Mouse (Mus musculus): ENCODE results near the gene Ddx50. TPM values are rescaled to one million over a fixed set of nuclear protein-coding genes. Genes with fewer than 3 reads are reported as not detected.

Gene Ddx50
- total and polyA plus RNA-seq, 3 experiments, result 51.8 to 71.5 TPM; not detected in 1

GRCm38 (mm10) chr10:62577673-62578337 is 73.2 kb downstream of the Ddx50 start:
- Histone ChIP-seq H3K9me3 (replicated peaks; ENCODE audit: insufficient read depth, low read length) (no peaks in the 10 kb centered on the region), H3K27ac (ENCODE audit: control insufficient read depth, low read depth, low read length) (peak overlapping the region; percentile 42; the same call in 1 of the 2 replicates), H3K4me1 (ENCODE audit: control insufficient read depth in 1 of 2, insufficient read depth in 2 of 2, low read length in 2 of 2) (no peaks in the 10 kb centered on the region), H3K27me3 (ENCODE audit: control insufficient read depth in 1 of 2, insufficient read depth in 2 of 2, low read length in 2 of 2) (no peaks in the 10 kb centered on the region), H3K4me3 (ENCODE audit: control insufficient read depth in 1 of 2, insufficient read depth in 1 of 2, low read depth in 2 of 2, low read length in 2 of 2) (peak overlapping the region; percentile 65 to 68), H3K36me3 (ENCODE audit: control insufficient read depth in 1 of 2, insufficient read depth in 2 of 2, low read length in 2 of 2) (peaks cover 14 to 21% of the 10 kb centered on the region in 2 experiments), H3K79me2 (ENCODE audit: control insufficient read depth, insufficient read depth, low read length, poor library complexity) (peaks cover 15% of the 10 kb centered on the region), H3K9ac (ENCODE audit: control insufficient read depth, low read depth, low read length, poor library complexity, severe bottlenecking) (peak overlapping the region; percentile 78)
- TF ChIP-seq POLR2A (IDR thresholded peaks at IDR 0.05; ENCODE audit: control insufficient read depth in 1 of 2, insufficient read depth in 1 of 2, low read depth in 1 of 2, low read length in 2 of 2, poor library complexity in 1 of 2), result peak in 1 of 2 experiments; percentile 98; a peak in 2 of 4 replicates
- TF ChIP-seq ZNF384 (IDR thresholded peaks at IDR 0.05; ENCODE audit: low read depth, low read length), result no peak
- no peak for TF ChIP-seq TAL1 (IDR thresholded peaks at IDR 0.05; ENCODE audit: low read length)
- TF ChIP-seq UBTF (IDR thresholded peaks at IDR 0.05; ENCODE audit: borderline replicate concordance, insufficient read depth, low read depth, low read length), result peak; percentile 94; the same call in 1 of the 2 replicates
- no peak for TF ChIP-seq ETS1 (IDR thresholded peaks at IDR 0.05; ENCODE audit: low read depth, low read length)
- TF ChIP-seq ZMIZ1 (IDR thresholded peaks at IDR 0.05; ENCODE audit: low read depth, low read length), result no peak
- DNase-seq (ENCODE audit: low read depth, low spot score), result no peak

GRCm38 (mm10) chr10:62575001-62575400 is 76.0 kb downstream of the Ddx50 start:
- no peak for DNase-seq (ENCODE audit: low read depth, low spot score)
- no peak overlapping the region for H3K4me3 ChIP-seq (ENCODE audit: control insufficient read depth in 1 of 2, insufficient read depth in 1 of 2, low read depth in 2 of 2, low read length in 2 of 2)
- no peak for TF ChIP-seq HCFC1 (IDR thresholded peaks at IDR 0.05; ENCODE audit: low read depth, low read length)
- no peak for TF ChIP-seq SIN3A (IDR thresholded peaks at IDR 0.05; ENCODE audit: low read length)
- TF ChIP-seq ZKSCAN1 (IDR thresholded peaks at IDR 0.05; ENCODE audit: low read depth, low read length), result no peak
- no peak for TF ChIP-seq POLR2AphosphoS2 (IDR thresholded peaks at IDR 0.05; ENCODE audit: low read length)
- TF ChIP-seq POLR2AphosphoS5 (IDR thresholded peaks at IDR 0.05; ENCODE audit: borderline replicate concordance, low read depth, low read length), result no peak
- no peak for TF ChIP-seq ZMIZ1 (IDR thresholded peaks at IDR 0.05; ENCODE audit: low read depth, low read length)
- TF ChIP-seq TAL1 (IDR thresholded peaks at IDR 0.05; ENCODE audit: low read length), result no peak
- no peak for TF ChIP-seq USF1 (IDR thresholded peaks at IDR 0.05; ENCODE audit: low read depth, low read length)
- TF ChIP-seq ZC3H11A (IDR thresholded peaks at IDR 0.05; ENCODE audit: low read depth, low read length), result no peak
- no peak for TF ChIP-seq GATA1 (IDR thresholded peaks at IDR 0.05; ENCODE audit: low read depth, low read length)
- TF ChIP-seq ZNF384 (IDR thresholded peaks at IDR 0.05; ENCODE audit: low read depth, low read length), result no peak
- TF ChIP-seq NRF1 (IDR thresholded peaks at IDR 0.05; ENCODE audit: insufficient read depth, low read depth, low read length, poor library complexity, severe bottlenecking), result no peak
- no peak for TF ChIP-seq RAD21 (IDR thresholded peaks at IDR 0.05; ENCODE audit: low read depth, low read length)
- no peak for TF ChIP-seq EP300 (IDR thresholded peaks at IDR 0.05; ENCODE audit: low read depth in 1 of 2, low read length in 2 of 2)
- TF ChIP-seq MAFK (IDR thresholded peaks at IDR 0.05; ENCODE audit: borderline replicate concordance, low read depth, low read length), result no peak
- no peak for TF ChIP-seq MYC (IDR thresholded peaks at IDR 0.05; ENCODE audit: low read depth, low read length)
- TF ChIP-seq TCF12 (IDR thresholded peaks at IDR 0.05; ENCODE audit: low read depth, low read length), result no peak
- no peak for TF ChIP-seq KAT2A (conservative IDR thresholded peaks at IDR 0.05; ENCODE audit: low read depth, low read length)
- no peak for TF ChIP-seq SMC3 (IDR thresholded peaks at IDR 0.05; ENCODE audit: low read depth, low read length)
- no peak for TF ChIP-seq TBP (IDR thresholded peaks at IDR 0.05; ENCODE audit: low read depth, low read length)
- no peak overlapping the region for H3K9ac ChIP-seq (ENCODE audit: control insufficient read depth, low read depth, low read length, poor library complexity, severe bottlenecking)
- no peaks in the 10 kb centered on the region for H3K27me3 ChIP-seq (ENCODE audit: control insufficient read depth in 1 of 2, insufficient read depth in 2 of 2, low read length in 2 of 2)
- no peaks in the 10 kb centered on the region for H3K9me3 ChIP-seq (replicated peaks; ENCODE audit: insufficient read depth, low read length)
- H3K36me3 ChIP-seq (ENCODE audit: control insufficient read depth in 1 of 2, insufficient read depth in 2 of 2, low read length in 2 of 2), result peaks cover 6 to 28% of the 10 kb centered on the region in 2 experiments
- peaks cover 13% of the 10 kb centered on the region for H3K79me2 ChIP-seq (ENCODE audit: control insufficient read depth, insufficient read depth, low read length, poor library complexity)
- H3K27ac ChIP-seq (ENCODE audit: control insufficient read depth, low read depth, low read length), result no peak overlapping the region
- H3K4me1 ChIP-seq (ENCODE audit: control insufficient read depth in 1 of 2, insufficient read depth in 2 of 2, low read length in 2 of 2), result peaks cover 3 to 7% of the 10 kb centered on the region in 2 experiments
